Mouse (Mus musculus) brain, embryonic 14.5 days (tissue): Measurements from ENCODE around the gene Pkn1. TPM values are rescaled to one million over a fixed set of nuclear protein-coding genes. Genes with fewer than 3 reads are reported as not detected.

Source experiments
- DNase-seq: peaks from one replicate; pipeline ENCODE4 v3.0.0-alpha.2; 2011; ENCODE audit warnings: low read depth
- CTCF ChIP-seq: fragments of 200-500 bp; IDR thresholded peaks from 2 replicates; pipeline ENCODE4 v1.5.1; 2012; ENCODE audit warnings: inconsistent platforms, mild to moderate bottlenecking, moderate library complexity, borderline replicate concordance; ENCODE audit not compliant: insufficient read depth, insufficient read length; ENCODE audit errors: extremely low read depth
- POLR2A ChIP-seq: fragments of 200-500 bp; IDR thresholded peaks from 2 replicates; pipeline ENCODE4 v1.6.1; 2012; ENCODE audit warnings: mild to moderate bottlenecking, inconsistent platforms, borderline replicate concordance; ENCODE audit not compliant: poor library complexity, insufficient read depth, insufficient read length, severe bottlenecking; ENCODE audit errors: extremely low read depth
- polyA plus RNA-seq: library from polyadenylated mRNA; depleted of rRNA; stranded (reverse); fragments of >200 nt; gene quantifications from 2 replicates; pipeline ENCODE4 v1.2.3, GENCODE M21; 2012; rRNA removed

Gene Pkn1
- 65.5 and 74.6 TPM in 2 replicates for polyA plus RNA-seq

DNA sequence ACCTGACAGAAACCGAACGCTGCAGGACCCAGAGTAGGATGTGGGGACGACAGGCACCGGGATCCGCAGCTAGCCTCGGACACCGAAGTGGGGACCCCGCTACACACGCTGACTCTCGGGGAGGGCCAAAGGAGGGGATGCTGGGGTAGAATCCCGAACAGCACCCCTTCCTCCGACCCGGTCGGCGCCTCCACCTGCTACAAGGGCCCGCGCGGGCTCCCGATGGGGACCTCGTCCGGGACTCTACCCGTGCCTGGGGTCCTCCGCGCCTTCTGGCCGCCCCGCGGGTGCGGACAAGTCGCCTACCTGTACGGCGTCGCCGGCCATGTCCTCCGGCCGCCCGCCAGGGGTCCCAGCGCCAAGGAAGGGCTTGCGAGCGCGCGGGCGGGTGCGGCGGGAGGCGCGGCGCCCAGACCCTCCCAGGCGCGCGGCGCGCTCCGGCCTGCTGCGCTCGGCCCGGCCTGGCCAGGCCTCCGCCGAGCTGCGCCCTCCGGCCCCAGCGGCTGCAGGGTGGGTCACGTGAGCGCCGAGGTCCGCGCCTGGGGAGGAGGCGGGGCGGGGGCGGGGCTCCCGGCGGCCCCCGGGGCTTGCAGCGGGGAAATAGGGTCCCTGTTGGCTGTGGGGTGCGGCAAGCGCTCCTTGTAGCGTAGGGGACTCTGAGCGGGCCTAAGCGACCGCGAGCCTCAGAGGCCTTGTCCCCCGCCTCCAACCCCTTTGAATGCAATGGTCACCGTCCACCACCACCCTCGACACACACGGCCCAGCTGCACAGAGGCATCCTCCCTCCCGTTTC lies at the start of gene Pkn1:
TSS of gene Pkn1 (minus strand) at position 519 of the 793 bp plus-strand sequence.
- DNase-seq = peak; percentile 91
- TF ChIP-seq CTCF (peak; percentile 19; the same call in 1 of the 2 replicates), POLR2A (peak; percentile 92)

DNA sequence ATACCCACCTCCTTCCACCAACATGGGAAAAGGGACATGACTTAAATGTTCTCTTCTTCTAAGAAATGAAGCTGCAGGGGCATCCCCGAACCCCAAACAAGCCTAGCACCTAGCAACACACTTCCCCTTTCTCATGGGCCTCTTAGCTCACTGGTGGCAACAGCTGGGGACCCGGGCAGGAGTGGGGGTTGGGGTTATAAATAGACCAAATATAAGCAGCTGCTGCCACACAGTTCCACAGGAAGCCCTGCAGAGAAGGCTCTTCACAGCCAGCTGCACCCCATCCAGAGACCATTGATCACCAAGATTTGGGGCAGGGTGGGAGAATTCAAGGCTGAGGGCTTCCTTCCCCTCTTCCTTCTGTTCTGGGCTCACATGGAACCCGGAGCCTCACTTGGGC lies 49.7 kb upstream of the Pkn1 start:
- TF ChIP-seq POLR2A (no peak), CTCF (no peak)
- DNase-seq = peak; percentile 34

DNA sequence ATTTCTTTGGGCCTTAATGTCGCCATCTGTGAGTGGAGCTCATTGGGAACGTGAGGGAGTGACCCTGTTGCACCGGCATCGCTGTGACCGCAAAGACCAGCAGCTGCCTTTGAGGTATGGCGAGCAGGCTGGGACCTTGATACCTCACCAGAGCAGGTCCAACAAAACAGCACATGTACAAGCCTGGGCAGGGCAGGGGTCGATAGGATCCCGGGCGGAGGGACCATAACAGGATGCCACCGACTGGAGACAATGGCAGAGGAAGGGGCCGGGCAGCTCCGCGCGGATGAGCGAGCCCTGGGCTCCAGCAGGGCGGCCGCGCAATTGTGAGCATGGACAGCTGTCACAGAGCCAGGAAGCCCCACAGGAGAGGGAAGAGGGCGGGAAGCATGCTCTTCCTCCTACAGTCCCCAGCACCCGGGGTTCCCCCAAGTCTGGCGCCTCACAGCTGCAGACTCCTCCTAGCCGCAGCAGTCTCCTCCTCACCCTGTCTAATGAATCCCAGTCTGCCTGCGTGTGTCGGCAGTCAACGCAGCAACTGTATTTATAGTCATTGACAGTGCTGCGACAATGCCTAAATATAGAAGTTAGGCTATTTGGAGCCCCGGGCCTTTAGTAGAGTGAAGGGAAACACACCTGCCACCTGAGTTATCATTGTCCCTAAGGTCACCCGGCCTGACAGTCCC lies 48.8 kb upstream of the Pkn1 start:
- DNase-seq = peak; percentile 59
- no peak for TF ChIP-seq CTCF
- peak; percentile 13; the same call in 1 of the 2 replicates for TF ChIP-seq POLR2A

DNA sequence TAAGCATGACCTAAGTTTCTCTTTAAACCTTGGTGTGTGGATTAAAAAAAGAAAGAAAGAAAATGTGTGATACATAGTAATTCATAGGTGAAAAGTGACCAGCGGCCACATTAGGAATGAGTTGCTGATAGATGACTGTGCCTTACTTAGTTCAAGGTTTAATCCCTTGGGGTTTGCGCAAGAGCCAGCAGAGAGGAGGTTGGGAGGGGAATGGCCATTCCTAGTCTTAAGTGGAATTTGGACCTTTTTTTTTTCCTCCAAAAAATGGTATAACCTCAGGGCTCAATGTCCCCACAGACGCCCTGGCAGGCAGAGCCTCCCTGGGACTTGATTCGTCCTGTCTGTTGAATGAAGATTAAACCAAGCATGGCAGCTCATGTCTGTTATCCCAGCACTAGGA lies 45.1 kb upstream of the Pkn1 start:
- TF ChIP-seq POLR2A (no peak), CTCF (no peak)
- DNase-seq = no peak

DNA sequence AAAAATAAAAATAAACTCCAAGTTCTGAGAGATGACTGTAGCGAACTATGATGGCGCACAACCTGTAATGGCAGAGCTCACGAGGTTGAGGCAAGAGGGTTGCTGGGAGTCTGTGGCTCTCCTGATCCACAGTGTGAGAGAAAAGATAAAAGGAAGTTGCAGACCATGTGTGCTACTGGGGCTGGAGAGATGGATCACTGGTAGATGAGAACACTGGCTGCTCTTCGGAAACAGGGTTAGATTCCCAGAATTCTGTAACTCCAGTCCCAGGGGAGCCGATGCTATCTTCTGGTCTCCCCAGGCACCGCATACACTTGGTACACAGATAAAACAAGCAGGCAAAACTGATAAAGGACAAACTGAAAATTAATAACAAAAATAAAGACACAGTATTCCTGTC lies 44.0 kb upstream of the Pkn1 start:
- TF ChIP-seq POLR2A = no peak
- no peak for TF ChIP-seq CTCF
- no peak for DNase-seq

DNA sequence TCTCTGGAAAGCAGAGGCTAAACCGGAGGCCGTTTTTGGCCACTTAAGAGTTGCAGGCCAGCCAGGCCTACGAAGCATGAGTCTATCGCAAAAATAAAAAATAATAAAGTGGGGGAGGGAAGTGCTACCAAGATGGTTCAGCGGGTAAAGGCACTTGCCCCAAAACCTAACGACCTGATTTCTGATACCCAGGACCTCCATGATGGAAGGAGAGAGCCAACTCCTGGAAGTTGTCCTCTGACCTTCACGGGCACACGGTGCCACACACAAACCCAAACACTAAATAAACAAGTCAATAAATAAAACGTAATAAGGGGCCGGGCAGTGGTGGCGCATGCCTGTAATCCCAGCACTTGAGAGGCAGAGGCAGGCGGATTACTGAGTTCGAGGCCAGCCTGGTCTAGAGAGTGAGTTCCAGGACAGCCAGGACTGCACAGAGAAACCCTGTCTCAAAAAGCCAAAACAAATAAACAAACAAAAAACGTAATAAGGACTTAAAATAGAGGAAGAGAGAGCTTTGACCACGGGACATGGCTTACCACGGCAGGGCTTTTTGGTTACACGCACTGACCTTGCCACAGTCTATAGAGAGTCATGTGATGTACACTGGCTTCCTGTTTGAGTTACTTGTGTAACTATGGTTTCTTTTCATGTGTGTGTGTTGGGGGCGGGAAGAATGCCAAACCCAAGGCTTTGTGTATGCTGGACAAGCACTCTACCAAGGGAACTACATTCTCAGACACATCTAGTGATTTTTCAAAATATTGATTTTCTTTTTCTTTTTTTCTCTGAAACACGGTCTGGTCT lies 43.1 kb upstream of the Pkn1 start:
- DNase-seq = no peak
- TF ChIP-seq CTCF (no peak), POLR2A (no peak)

DNA sequence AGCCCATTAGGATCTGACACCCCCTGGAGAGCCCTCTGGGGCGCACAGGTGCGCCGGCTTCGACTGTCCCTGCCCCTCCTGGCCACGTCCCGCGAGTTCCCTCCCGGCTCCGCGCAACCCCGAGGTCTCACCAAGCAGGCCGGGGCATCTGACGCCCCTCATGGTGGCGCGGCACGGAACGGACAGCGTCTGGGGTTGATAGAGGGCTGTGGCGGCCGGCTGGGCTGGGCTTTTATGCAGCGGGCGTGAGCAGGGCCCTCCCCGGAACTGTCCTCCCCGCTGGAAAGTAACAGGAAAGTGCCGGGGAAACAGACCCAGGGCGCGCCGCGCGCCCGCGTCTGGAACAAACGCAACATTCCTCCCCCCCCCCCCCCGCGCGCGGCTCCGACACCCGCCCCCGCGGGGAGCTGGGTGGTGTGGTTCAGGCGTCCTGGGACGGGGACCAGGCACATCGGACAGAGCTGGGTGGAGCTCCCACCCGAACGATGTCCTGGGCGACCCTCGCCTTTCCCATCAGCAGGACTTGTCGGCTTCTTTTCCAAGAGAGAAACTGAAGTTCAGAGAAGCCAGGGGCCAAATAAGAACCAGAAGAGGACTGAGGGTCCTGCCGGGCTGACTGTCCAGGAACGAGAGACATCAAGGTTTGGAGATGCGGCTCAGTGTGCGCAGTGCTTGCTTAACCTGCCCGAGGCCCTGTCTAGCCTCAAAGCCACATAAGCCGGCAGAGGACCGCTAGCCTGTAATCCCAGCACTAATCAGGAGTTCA lies 42.2 kb upstream of the Pkn1 start, which contains the start of gene Adgre5:
TSS of gene Adgre5 (minus strand) at position 351 of the 766 bp plus-strand sequence.
- no peak for DNase-seq
- no peak for TF ChIP-seq CTCF
- no peak for TF ChIP-seq POLR2A

DNA sequence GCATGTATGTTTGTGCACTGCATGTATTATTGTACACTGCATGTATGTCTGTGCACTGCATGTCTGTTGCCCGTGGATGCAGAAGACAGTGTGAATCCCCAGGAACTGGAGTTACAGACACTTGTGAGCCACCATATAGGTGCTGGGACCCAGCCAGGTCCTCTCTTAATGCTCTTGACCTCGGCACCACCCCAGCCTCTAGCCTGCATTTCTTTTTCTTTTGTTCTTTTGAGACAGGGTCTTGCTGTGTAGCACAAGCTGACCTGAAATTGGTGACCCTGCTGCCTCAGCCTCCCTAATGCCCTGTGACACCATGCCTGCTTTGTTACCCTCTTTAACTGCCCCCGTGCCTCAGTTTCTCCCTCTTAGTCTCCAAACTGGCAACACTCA lies 41.6 kb upstream of the Pkn1 start:
- DNase-seq = no peak
- TF ChIP-seq POLR2A (no peak), CTCF (no peak)

DNA sequence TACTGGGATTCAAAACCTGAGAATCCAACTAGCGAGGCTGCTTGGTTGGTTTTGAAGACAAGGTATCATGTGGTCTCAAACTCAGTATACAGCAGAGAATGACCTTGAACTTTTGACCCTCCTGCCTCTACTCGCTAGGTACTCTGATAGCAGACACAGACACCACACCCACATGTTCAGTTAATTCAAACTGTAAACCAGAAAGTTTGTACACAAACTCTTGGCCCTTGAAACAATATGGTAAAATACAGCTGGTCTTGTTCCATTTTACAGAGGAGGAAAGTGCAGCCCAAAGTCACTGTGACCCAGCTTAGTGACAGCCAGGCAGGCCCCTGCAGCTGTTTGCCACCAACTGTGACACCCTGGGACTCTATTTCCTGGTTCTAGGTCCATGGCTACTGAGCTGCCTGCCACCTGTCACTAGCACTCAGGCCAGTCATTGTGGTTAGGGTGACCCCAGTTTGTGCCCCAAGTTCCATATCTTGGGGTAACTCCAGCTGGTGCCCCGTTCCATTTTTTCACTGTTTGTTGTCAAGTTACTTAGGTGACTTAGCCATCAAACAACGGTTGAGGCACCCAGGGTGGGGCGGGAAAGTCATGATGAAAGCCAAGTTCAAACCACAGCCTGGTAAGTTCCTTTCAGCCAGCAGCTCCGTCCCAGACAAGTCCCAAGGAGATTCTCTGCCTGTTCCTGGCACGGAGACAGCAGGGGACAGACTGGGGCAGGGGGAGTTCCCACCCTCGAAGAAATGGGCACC lies 40.9 kb upstream of the Pkn1 start:
- DNase-seq = no peak

DNA sequence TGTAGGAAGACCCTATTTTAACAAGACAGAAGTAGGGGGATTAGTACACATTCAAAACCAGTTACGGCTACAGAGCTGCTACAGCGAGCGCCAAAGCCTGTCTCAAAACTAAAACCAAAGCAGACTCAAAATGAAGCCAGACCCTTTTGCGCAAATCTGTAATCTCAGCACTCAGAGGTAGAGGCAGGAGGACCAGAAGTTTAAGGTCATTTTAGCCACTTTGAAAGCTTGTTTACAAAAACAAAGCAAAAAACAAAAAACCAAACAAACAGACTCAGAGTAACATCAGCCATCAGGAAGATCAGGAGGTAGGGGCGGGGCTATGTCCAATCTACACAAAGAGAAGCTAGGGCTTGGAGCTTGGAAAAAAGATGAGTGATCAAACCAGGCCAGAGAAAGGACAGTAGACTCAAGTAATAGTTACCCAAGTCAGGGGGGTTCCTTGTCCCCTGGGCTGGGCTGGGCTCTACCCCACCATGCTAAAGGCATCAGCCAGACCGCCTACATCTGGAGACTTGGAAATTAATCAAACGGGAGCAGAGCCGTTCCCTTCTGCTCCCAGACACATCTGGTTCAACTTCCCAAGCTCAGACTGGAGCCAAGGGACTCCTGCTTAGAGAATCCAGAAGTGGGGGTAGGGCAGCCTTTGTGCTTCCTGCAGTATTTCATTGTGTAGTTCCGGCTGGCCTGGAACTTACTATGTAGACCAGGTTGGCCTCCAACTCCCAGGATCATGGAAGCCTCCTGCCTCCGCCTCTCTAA lies 40.2 kb upstream of the Pkn1 start:
- no peak for DNase-seq
- TF ChIP-seq CTCF (no peak), POLR2A (no peak)

More for the DNA sequence above, 40.9 kb upstream of the Pkn1 start:
- TF ChIP-seq POLR2A = no peak
- TF ChIP-seq CTCF = no peak
